Mouse (Mus musculus): ENCODE data around the gene Eps8l2. TPM values are rescaled to one million over a fixed set of nuclear protein-coding genes. Genes with fewer than 3 reads are reported as not detected.
A peak's percentile ranks its signal among the peaks of the same experiment; 100 is the strongest.

Eps8l2 gene
- polyA plus RNA-seq, 1 experiment: 0.44 TPM

DNA sequence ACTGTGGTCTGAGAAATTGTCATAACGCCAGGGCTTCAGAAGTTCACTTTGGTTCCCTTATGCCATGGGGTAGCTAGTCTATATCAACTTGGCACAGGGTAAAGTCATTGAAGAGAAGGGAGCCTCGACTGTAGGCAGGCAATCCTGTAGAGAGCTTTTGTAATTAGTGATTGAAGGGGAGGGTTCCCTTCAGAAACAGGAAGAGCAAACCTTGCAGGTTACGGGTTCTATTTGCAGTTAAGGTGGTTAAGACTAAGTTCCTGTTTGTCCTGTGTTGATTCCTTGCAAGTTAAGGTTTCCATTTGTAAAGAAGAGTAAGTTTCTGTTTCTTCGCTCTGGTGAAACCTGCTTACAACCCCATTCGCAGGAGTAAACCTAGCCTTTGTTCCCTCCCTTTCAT is 31.2 kb downstream of the Eps8l2 start:
- H3K79me2 ChIP-seq (ENCODE audit: control insufficient read depth, insufficient read depth): no peaks in the 10 kb centered on the region
- no peak overlapping the region for H3ac ChIP-seq (ENCODE audit: control insufficient read depth, insufficient read length)
- no peaks in the 10 kb centered on the region for H3K36me3 ChIP-seq (ENCODE audit: control insufficient read depth, insufficient read depth)
- H3K27me3 ChIP-seq (ENCODE audit: control insufficient read depth, insufficient read depth, insufficient read length): peaks cover 5% of the 10 kb centered on the region
- H3K4me3 ChIP-seq: no peak overlapping the region
- no peak overlapping the region for H3K4me2 ChIP-seq (ENCODE audit: low read depth)
- TF ChIP-seq TCF12 (IDR thresholded peaks at IDR 0.05; ENCODE audit: insufficient read depth, poor library complexity, severe bottlenecking) (no peak), SRF (IDR thresholded peaks at IDR 0.05; ENCODE audit: control insufficient read depth, insufficient read length, low read depth) (no peak), REST (IDR thresholded peaks at IDR 0.05; ENCODE audit: insufficient read depth, insufficient read length) (no peak), CEBPB (IDR thresholded peaks at IDR 0.05; ENCODE audit: insufficient read depth, poor library complexity, severe bottlenecking) (no peak)

GRCm38 (mm10) chr7:141371942-141372595 is 33.4 kb downstream of the Eps8l2 start:
- Histone ChIP-seq H3K4me2 (ENCODE audit: low read depth) (peak overlapping the region; percentile 59), H3K27me3 (ENCODE audit: control insufficient read depth, insufficient read depth, insufficient read length) (no peaks in the 10 kb centered on the region), H3K79me2 (ENCODE audit: control insufficient read depth, insufficient read depth) (no peaks in the 10 kb centered on the region), H3ac (ENCODE audit: control insufficient read depth, insufficient read length) (no peak overlapping the region), H3K4me3 (no peak overlapping the region), H3K36me3 (ENCODE audit: control insufficient read depth, insufficient read depth) (no peaks in the 10 kb centered on the region)
- TF ChIP-seq SRF (IDR thresholded peaks at IDR 0.05; ENCODE audit: control insufficient read depth, insufficient read length, low read depth) (no peak), POLR2A (IDR thresholded peaks at IDR 0.05; ENCODE audit: insufficient read length, low read depth) (no peak), MYOG (IDR thresholded peaks at IDR 0.05; ENCODE audit: control insufficient read depth in 1 of 3, insufficient read depth in 1 of 3, insufficient read length in 2 of 3, low read depth in 2 of 3) (no peak), MYOD1 (IDR thresholded peaks at IDR 0.05; ENCODE audit: control insufficient read depth in 1 of 3, insufficient read length in 2 of 3, low read depth in 2 of 3) (no peak), MAX (IDR thresholded peaks at IDR 0.05; ENCODE audit: low read depth) (no peak), TCF3 (IDR thresholded peaks at IDR 0.05; ENCODE audit: insufficient read length, low read depth) (no peak), TCF12 (IDR thresholded peaks at IDR 0.05; ENCODE audit: insufficient read depth, poor library complexity, severe bottlenecking) (no peak), USF1 (IDR thresholded peaks at IDR 0.05; ENCODE audit: low read depth) (no peak), E2F4 (IDR thresholded peaks at IDR 0.05; ENCODE audit: insufficient read depth) (no peak), POLR2AphosphoS2 (IDR thresholded peaks at IDR 0.05; ENCODE audit: insufficient read length, low read depth) (no peak), REST (IDR thresholded peaks at IDR 0.05; ENCODE audit: insufficient read depth, insufficient read length) (no peak), CEBPB (IDR thresholded peaks at IDR 0.05; ENCODE audit: insufficient read depth, poor library complexity, severe bottlenecking) (no peak)

DNA sequence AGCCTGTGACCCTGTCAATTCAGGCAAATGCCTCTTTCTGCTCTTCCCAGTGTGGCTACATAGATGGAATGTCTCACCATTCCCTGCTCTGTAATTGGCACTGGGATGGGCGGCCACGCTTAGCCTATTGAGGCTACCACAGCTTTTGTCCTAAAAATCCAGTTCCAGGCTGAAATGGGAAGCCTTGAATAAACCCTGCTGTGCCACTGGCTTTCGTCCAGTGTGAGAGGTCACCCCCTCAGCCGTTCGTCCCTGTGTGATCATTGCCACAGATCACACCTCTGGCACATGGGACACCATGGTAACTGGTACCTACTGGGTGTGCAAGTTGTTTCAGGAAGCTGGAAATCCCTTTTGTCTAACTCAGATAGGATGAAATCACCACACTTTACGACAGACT is 34.9 kb downstream of the Eps8l2 start:
- TF ChIP-seq TCF3 (IDR thresholded peaks at IDR 0.05; ENCODE audit: insufficient read length, low read depth) (no peak), E2F4 (IDR thresholded peaks at IDR 0.05; ENCODE audit: insufficient read depth) (no peak), POLR2A (IDR thresholded peaks at IDR 0.05; ENCODE audit: insufficient read length, low read depth) (no peak), MAX (IDR thresholded peaks at IDR 0.05; ENCODE audit: low read depth) (no peak), CEBPB (IDR thresholded peaks at IDR 0.05; ENCODE audit: insufficient read depth, poor library complexity, severe bottlenecking) (no peak), USF1 (IDR thresholded peaks at IDR 0.05; ENCODE audit: low read depth) (no peak), POLR2AphosphoS2 (IDR thresholded peaks at IDR 0.05; ENCODE audit: insufficient read length, low read depth) (no peak)
- H3K4me3 ChIP-seq: no peak overlapping the region
- H3K4me2 ChIP-seq (ENCODE audit: low read depth): no peak overlapping the region
- H3K79me2 ChIP-seq (ENCODE audit: control insufficient read depth, insufficient read depth): no peaks in the 10 kb centered on the region
- H3ac ChIP-seq (ENCODE audit: control insufficient read depth, insufficient read length): no peak overlapping the region
- H3K27me3 ChIP-seq (ENCODE audit: control insufficient read depth, insufficient read depth, insufficient read length): no peaks in the 10 kb centered on the region
- no peaks in the 10 kb centered on the region for H3K36me3 ChIP-seq (ENCODE audit: control insufficient read depth, insufficient read depth)

GRCm38 (mm10) chr7:141374399-141374798 is 35.7 kb downstream of the Eps8l2 start:
- no peaks in the 10 kb centered on the region for H3K36me3 ChIP-seq (ENCODE audit: control insufficient read depth, insufficient read depth)
- no peak overlapping the region for H3K4me2 ChIP-seq (ENCODE audit: low read depth)
- H3K27me3 ChIP-seq (ENCODE audit: control insufficient read depth, insufficient read depth, insufficient read length): no peaks in the 10 kb centered on the region
- no peaks in the 10 kb centered on the region for H3K79me2 ChIP-seq (ENCODE audit: control insufficient read depth, insufficient read depth)
- H3ac ChIP-seq (ENCODE audit: control insufficient read depth, insufficient read length): no peak overlapping the region
- no peak overlapping the region for H3K4me3 ChIP-seq
- no peak for TF ChIP-seq CEBPB (IDR thresholded peaks at IDR 0.05; ENCODE audit: insufficient read depth, poor library complexity, severe bottlenecking)
- no peak for TF ChIP-seq REST (IDR thresholded peaks at IDR 0.05; ENCODE audit: insufficient read depth, insufficient read length)
- no peak for TF ChIP-seq MYOD1 (IDR thresholded peaks at IDR 0.05; ENCODE audit: control insufficient read depth in 1 of 3, insufficient read length in 2 of 3, low read depth in 2 of 3)
- TF ChIP-seq E2F4 (IDR thresholded peaks at IDR 0.05; ENCODE audit: insufficient read depth): no peak
- TF ChIP-seq TCF3 (IDR thresholded peaks at IDR 0.05; ENCODE audit: insufficient read length, low read depth): no peak
- no peak for TF ChIP-seq POLR2AphosphoS2 (IDR thresholded peaks at IDR 0.05; ENCODE audit: insufficient read length, low read depth)
- no peak for TF ChIP-seq MAX (IDR thresholded peaks at IDR 0.05; ENCODE audit: low read depth)
- no peak for TF ChIP-seq POLR2A (IDR thresholded peaks at IDR 0.05; ENCODE audit: insufficient read length, low read depth)
- TF ChIP-seq USF1 (IDR thresholded peaks at IDR 0.05; ENCODE audit: low read depth): no peak
- no peak for TF ChIP-seq TCF12 (IDR thresholded peaks at IDR 0.05; ENCODE audit: insufficient read depth, poor library complexity, severe bottlenecking)
- TF ChIP-seq MYOG (IDR thresholded peaks at IDR 0.05; ENCODE audit: control insufficient read depth in 1 of 3, insufficient read depth in 1 of 3, insufficient read length in 2 of 3, low read depth in 2 of 3): no peak
- TF ChIP-seq SRF (IDR thresholded peaks at IDR 0.05; ENCODE audit: control insufficient read depth, insufficient read length, low read depth): no peak

- TF ChIP-seq MYOG (IDR thresholded peaks at IDR 0.05; ENCODE audit: control insufficient read depth in 1 of 3, insufficient read depth in 1 of 3, insufficient read length in 2 of 3, low read depth in 2 of 3): no peak
Observed at GRCm38 (mm10) chr7:141379584-141379983, 40.9 kb downstream of the Eps8l2 start.

More at GRCm38 (mm10) chr7:141379584-141379983, 40.9 kb downstream of the Eps8l2 start:
- Histone ChIP-seq H3ac (ENCODE audit: control insufficient read depth, insufficient read length) (no peak overlapping the region), H3K27me3 (ENCODE audit: control insufficient read depth, insufficient read depth, insufficient read length) (peaks cover 12% of the 10 kb centered on the region), H3K4me3 (no peak overlapping the region), H3K79me2 (ENCODE audit: control insufficient read depth, insufficient read depth) (no peaks in the 10 kb centered on the region), H3K36me3 (ENCODE audit: control insufficient read depth, insufficient read depth) (no peaks in the 10 kb centered on the region), H3K4me2 (ENCODE audit: low read depth) (peak overlapping the region; percentile 24)
